Mouse (Mus musculus) cerebellum, adult 8-10 months (tissue): ENCODE measurements around the gene Cyp2u1.

ENCODE experiments used
- DNase-seq: peaks from one replicate; pipeline ENCODE4 v3.0.0; 2022

Cyp2u1 gene

DNA sequence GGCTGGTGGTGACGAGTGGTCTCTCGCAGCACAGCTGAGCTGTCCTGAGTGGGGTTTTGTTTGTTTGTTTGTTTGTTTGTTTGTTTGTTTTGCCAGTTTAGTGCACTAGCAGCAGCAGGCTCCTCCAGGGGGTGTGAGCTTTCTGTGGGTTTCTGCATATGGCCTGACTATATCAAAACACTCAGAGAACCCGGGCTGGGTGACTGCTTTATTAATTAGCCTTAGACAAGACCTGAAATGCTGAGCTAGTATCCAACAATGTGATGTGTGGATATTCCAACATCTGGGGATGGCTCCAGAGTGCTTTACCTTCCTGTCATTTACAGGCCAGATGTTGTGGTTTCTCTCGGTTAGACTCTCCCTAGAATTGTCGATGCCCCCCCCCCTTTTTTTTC lies 290 bp upstream of the Cyp2u1 start:
- no peak for DNase-seq

DNA sequence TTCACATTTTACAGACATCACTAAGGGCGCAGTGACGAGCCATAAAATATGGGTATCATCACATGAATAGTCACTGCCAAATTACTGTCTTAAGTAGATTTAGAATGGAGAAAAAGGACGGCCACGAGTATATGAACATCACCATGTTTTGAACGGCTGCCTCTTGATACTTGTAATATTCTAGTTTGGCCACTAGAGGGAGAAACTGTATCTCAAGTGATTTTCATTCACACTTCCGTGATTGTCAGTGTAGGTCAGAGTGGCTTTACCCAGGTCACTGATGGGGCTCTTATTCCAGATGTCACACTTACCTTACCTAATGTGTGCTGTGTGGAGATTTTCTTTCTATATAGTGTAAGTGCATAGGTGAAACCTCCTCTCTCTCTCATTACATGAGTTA lies 3.1 kb downstream of the Cyp2u1 start:
- peak; percentile 33 for DNase-seq

DNA sequence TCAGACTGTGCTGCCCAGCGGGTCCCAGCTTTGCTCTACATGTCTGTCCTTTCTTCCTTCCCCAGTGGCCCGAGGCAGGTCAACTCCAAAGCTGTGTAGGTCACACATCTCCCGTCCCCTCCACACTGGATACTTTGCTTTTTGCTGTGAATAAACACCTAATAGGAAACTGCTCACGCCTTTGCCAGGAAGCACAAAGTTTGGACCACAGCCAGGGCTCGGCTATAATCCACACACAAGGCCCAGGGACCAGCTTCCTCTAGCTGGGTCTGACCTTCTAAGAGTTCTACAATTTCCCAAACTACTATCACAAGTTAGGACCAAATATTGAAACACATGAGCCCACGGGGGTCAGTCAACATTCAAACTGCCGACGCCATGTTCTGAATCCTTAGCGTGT lies 3.9 kb downstream of the Cyp2u1 start:
- no peak for DNase-seq

DNA sequence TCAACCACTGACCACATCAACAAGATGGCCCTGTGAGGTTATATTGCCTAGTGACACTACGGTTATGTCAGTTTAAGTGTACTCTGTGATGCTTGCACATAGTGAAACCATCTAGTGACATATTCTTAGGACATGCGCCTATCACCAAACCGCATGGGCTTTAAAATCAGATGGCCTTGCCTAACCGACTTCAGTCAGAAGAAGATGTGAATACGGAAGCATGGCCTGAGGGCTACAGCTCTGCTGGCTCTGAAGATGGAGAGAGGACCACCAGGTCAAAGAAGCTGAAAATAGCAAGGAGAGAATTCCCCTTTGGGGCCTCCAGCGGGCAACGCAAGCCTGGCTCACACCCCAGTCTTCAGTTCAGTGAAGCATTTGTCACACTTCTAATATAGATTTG lies 6.1 kb downstream of the Cyp2u1 start:
- no peak for DNase-seq

DNA sequence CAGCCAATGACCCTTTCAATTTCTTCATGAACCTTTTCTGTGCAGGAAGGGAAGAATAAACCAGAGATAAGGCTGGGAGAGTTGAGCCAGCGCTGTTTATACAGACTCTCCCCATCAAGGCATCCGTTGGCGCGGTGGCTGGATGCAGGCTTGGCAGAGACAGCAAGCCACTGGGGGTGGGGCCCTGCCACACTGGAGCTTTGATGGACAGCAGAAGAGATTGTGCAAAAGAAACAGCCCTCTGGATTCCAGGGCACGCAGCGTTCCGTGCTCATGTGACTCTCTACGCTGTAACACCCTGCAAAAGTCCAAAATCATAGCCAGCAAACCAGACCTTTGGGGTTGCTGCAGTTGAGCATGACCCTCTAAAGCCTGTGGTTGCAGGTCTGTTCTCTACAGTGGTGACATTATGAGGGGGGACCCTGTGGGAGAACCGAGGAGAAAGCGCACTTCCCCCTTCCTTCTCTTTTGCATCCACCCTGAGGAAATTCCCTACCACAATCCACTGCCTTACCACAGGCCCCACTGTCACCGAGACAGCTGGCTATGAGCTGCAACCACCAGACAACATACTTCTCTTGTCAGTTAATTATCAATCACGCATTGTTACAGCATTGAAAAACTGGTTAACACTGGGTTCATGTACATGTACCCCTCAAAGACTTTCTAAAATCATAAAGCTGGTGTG lies 7.4 kb downstream of the Cyp2u1 start:
- DNase-seq: no peak

DNA sequence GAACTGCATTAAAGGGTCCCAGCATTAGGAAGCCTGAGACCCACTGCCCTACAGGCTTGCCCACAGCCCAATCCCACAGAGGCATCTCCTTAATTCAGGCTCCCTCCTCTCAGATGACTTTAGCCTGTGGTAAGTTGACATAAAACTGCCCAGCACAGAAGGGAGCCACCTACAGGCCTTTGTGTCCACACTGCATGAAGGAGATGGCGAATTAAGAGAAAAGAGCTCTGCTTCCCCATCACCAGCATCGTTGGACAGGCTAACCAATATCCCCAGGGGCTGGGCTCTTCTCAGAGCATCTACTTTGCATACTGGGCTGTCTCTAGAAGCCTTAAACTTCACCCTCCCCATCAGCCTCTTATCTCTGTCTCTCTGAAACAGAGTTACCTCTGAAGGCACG lies 8.5 kb downstream of the Cyp2u1 start:
- DNase-seq: no peak

DNA sequence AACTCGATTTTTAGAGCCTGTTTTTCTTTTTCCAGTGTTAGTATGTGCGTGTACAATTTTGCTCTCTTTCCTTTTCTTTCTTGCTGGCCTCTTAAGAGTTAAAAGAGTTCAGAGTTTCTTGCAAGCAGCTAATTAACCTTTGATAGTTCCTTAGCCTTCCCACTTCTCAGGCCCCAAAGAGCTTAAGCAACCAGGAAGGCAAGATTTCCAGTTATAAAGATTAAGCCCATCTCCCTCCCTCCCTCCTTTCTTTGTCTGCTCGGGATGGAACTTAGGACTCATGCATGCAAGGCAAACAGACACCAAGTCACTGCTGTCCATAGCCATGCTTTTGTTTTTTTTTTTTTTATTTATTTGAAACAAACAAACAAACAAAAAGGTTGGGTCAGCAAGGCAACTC lies 10.1 kb downstream of the Cyp2u1 start:
- no peak for DNase-seq

DNA sequence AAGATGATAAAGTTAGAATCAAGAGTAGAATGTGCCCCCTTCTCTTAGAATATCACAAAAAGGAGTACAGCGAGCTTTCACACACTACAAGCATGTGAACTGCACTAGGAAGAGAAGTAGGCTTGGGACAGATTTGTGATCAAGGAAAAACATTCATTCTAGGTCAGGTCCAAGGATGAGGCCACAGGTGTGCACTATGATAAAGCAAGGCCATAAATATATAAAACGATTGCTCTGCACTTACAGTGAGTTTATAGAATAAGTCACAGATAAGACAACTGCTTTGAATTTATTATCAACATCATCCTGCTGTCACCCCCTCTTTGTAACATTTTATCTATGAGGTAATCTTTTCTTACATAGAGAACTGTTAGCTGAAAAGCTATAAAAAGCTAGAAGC lies 10.7 kb downstream of the Cyp2u1 start:
- no peak for DNase-seq

DNA sequence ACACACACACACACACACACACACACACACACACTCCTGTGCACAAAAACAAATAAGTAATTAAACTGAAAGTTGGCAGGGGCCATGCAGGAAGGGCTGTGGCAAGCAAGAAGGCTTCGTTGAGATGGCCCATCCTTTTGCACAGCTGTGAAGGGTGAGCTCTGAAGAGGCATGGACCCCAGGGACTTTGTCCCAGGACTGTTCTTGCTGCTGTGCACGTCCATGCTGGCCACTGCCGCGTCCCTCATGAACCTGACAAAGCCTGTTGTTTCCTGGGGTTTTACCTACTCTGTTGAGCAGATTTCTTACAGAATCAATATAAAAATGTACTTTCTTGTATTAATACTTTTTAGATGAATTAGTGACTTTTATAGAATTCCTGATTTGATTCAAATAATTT lies 11.1 kb downstream of the Cyp2u1 start:
- no peak for DNase-seq

DNA sequence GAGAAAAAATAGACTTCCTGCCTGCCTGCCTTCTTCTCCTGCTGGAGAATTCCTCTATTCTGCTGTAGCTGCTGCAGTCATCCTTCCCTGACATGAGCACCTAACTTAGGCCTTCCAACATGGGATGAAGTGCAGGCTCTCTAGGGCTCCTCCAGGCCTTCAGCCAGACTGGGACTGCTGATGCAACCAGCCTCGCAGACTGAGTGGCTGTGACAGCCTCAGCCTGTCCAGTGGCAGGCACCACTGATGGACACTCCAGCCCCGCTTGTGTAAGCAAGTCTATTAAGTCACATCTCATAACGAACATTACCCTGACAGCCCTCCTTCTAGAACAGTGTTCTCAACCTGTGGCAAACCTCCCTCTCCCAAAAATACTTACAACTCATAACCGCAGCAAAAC lies 28.9 kb downstream of the Cyp2u1 start:
- DNase-seq: no peak

DNA sequence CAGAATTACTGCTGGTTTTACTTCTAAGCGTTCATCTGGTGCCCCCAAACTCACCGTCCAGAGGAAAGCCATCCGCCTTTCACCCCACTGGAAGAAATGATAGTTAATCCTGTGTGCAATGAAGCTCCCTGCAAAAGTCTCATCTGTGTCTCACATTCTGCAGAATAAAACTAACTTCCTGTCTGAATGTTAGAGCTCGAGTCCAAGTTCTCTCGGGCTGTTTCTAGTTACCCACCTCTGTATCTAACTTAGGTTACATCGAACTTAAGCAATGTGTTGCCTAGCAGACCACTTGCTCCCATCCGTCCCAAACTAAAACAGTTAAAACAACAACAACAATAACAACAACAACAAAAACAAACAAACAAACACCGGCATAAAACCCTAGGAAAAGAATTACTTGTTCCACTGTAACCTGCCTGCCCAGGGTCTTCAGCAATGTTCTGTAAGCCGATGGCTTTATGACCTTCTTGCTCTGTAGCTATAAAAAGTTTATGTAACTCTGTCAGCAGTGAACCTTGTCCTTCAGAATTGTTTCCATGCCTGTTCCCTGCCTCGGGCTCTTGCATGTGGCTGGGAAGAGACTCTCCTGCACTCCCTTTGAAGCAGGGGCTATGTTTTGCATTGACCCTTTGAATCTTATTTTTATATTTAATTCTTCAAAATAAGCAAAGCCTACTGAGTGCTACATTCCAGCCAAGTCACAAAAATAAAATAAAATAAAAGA lies 30.5 kb downstream of the Cyp2u1 start:
- DNase-seq: no peak

DNA sequence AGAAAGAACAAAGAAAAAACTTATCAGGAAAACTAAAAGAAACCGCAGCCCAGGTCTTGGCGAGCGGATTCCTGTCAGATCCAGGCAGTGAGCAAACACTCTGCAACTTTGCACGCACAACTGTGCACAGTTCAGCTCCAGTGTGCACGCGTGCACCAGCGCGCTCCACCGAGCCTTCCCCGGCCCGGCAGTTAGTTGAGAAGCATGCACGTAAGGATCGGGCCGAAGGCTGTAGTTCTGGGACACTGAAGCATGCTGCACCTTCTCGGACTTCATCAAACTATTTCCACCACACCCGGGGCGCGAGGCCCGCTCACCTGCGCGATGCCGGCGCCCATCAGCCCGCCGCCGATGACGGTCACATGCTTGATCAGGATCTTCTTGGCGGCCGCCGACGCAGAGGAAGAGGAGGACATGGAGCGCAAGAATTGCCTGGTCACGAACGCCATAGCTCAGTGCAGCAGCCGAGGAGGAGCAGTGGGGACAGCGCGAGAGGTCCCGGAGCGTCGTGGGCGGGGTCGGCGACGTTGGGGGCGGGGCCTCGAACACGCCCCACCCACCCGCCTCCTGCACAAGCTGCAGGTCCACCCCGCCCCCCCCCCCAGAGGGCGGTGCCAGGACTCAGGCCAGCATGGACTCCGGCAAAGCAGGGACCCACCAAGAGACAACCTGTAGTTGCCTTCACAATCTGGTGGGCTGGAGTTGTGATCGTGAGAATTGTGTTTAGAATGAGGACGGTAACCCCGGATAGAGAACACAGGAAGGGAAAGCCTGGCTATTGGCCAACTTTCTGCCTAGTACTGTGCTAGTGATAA lies 31.3 kb downstream of the Cyp2u1 start, which contains the start of gene Hadh:
Hadh (minus strand) TSS at position 543 of the 815 bp plus-strand sequence.
- peak; percentile 64 for DNase-seq

DNA sequence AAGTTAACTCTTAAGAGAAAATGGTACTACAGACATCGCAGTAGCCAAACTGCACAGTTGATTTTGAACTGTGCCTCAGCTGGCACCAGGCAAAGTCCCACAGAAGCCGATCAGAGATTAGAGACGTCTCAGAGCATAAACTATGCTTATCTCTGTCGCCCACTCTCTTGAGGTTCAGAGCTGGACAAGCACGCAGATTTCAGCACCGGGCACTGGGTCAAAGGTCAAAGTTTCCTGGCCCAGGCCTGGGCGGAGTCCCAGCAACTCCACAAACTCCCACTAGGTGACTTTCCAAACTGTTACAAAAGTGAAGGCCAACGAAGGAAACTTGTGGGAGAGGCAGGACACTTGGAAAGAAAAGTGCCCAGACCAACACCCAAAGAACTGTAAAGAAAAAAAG lies 31.9 kb downstream of the Cyp2u1 start:
- DNase-seq: no peak

DNA sequence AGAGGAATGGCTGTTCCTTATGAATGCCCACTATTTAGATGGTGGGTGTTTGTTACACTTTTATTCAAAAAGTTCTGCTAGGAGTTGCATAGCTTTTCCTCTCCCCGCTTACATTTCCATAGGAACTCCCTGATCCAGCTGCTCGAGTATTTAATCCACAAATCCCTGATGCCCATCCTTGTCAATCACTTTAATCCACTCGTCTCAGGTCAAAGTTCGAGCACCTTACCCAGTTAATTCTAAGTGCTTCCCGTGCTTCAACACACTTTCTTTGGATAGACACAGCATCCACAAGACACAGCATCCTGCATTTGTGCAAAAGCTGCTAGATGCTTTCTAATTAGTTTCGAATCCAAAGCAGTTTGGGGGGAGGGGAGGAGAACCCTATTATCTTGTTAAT lies 32.6 kb downstream of the Cyp2u1 start:
- DNase-seq: no peak

DNA sequence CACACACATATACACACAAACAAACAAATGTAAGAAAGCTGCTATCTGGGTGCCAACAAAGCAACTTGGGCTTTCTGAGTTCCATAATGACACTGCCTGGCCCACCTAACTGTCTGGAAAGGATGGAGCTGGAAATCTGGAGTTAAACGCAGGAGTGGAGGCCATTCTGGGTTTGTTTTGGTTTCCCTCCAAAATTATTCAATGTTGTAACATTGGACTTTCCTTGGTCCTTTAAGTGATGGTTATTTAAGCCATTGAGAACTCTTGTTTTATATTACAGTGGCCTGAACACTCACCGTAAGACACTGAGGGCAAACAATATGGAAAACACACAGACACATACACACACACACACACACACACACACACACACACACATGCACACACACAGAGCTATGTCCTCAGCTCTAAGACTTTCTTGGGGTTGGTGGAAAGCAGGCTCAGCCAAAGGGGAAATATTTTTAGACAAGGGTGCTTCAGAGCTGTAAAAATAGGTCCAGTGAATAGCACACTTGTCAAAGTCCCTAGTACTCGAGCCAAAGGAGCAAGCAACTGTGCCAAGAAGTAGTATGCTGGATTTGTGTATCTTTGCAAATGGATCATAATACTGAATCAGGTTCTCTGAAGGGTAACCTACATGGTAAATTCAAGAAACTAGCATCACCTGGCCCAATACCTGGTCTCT lies 36.5 kb downstream of the Cyp2u1 start:
- no peak for DNase-seq

DNA sequence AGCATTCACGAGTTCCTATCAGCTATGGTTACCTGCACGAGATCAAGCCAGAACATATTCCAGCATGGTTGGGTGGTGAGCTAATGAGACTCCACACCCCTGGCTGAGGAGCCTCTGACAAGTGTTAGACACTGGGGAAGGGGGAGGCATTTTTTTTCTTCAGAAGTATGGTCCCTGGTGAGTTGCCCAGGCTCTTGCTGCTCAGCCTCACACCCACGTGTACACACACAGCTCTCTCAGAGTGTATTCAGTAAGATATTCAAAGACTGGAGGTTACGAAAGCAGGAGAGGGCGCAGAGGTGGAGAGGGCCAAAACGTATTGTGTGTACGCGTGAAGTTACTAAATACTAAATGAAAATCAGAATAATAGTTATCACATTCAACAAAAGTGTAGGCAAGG lies 37.5 kb downstream of the Cyp2u1 start:
- no peak for DNase-seq

DNA sequence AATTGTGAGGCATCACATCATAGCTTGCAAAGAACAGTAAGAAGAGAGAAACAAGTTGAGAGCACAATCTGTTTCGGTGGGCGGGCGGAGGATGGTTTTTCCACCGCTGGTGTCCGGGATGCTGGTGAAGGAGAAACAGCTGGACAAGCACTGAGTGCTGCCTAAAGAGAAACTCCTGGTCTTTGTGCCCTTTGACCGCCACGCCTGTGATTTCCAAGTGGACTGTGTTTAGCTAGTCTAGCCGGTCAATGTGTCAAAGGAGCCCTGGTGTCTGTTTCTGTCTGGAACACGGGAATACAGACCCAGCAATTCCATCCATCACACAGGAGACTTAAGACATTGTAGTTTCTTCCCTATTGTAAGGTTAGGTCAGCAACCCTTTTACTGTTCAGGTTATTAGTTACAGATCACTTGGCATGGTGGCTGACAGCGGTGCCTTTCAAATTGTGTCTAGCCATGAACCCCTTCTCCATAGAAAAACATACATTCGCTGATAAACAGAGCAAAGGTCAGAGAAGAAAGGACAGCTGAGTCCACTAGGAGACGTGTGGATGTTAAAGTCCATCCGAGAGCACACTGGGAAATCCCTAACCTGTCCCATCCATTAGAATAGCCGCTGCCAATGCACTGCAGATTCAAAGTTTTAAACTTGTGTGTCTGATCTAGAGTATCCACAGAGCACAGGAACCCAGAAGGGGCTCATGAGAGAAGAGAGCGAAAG lies 39.1 kb downstream of the Cyp2u1 start:
- no peak for DNase-seq

DNA sequence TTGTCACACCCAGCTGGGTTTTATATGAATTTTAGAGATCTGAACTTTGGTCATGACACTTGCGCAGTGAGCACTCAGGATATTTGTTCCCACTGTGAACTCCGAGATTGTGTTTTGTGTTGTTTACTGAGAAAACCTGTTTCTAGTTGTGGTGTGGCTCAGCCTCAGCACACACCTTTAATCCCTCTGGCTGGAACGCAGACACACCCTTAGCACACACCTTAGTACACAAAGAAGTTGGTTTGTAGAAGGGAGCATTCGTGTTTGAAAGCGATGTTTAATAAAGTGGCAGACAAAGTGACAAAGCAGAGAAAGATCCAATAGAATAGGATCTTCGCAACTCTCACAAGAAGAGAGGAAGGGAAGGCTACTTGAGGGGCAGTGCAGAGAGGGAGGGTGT lies 42.6 kb downstream of the Cyp2u1 start:
- no peak for DNase-seq

DNA sequence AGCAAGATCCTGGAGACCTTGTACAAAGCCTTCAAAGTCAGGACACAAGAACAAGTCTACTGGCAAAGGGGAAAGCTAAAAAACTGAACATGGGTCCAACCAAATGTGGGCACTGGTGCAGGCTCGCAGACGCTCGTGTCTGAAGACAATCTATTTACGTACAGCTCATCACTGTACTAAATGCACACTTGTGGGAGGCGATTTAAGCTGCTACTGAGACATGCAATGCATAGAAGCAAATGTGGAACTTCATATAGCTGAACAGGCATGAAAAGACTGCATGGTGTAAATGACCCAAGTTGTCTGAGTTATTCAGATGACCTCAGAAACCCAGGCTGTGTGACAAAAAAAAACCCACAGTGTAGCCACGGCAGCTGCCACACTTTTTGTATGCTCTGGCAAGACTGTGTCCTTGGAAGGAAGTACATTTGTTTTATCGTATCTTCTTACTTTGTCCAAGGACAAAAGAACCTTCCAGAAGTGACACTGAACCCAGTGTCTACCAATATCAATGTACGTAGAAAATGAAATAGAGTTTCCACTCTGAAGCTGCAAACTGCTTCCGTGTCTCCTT lies 43.5 kb downstream of the Cyp2u1 start:
- DNase-seq: no peak

DNA sequence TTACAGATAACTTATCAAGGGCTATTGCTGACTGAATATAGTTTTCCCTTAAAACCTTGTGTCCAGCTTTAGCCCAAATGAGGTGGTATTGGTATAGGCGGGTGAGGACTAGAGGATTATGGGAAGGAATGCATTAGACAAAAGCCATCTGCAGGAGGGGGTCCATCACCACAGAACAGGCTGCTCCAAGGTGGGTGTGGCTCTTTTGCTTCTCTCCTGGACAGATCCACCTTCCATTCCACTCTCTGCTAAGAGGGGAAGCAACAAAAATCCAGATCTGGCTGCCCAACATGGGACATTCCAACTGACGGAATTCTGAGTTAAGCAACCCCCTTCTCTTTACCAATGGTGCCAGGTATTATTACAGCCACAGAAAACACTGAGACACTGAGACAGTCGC lies 44.1 kb downstream of the Cyp2u1 start:
- DNase-seq: no peak

DNA sequence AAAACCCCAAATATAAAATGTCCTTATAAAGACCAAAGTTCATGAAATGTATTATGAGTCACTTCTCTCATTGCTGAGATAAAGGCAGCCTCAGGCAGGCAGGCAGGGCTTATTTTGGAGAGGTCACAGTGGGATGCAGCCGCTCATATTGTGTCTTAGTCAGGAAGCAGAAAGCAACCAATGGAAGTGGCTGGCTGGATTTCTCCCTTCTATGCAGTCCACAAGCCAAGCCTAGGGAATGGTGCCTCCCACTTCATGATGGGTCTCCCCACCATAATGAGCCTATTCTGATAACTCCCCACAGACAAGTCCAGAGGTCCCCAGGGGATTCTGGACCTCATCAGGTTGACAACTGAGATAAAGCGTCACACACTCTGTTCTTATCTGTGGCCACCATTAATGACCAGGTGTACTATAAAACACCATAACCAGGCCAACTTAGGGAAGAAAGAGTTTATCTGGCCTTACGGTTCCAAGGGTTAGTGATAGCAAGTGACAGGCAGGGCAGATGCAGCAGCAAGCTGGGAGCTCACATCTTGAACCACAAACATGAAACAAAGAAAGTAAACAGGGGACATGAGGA lies 47.5 kb downstream of the Cyp2u1 start:
- DNase-seq: no peak

DNA sequence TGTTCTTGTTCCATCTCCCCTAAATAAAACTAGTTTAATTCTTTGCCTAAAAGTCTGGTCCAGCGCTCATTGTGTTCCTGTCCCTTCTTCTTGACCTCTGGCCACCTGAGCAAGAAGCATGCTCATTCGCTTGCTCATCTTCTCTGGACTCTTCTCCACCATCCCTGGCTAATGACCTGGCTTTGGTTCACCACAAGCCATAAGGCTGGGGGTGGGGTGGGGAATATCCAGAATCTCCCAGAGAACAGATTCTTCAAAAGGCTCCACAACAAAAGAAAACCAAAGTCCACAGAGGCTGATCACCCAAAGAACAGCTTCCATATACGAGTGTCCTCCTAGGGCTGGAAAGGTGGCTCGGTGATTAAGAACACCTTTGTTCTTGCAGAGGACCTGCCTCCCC lies 48.0 kb downstream of the Cyp2u1 start:
- no peak for DNase-seq
